Mouse (Mus musculus) intestine, embryonic 15.5 days (tissue): ENCODE results near the gene Iqsec3. TPM values are rescaled to one million over a fixed set of nuclear protein-coding genes. Genes with fewer than 3 reads are reported as not detected.

Source experiments
- ATAC-seq: fragments of 200-750 bp; cut with Nextera tagmentation; 2 replicates; pipeline ENCODE4 v1.8.0; 2017; ENCODE audit warnings: moderate TSS enrichment, moderate library complexity
- H3K27ac ChIP-seq: fragments of 300-500 bp; sonication (generic); 2 replicates; pipeline ENCODE4 v1.5.1; 2015; ENCODE audit warnings: mild to moderate bottlenecking, inconsistent platforms
- H3K27me3 ChIP-seq: fragments of 300-500 bp; sonication (generic); replicated peaks from 2 replicates; pipeline ENCODE4 v1.6.1; 2015; ENCODE audit warnings: inconsistent platforms
- H3K36me3 ChIP-seq: fragments of 300-500 bp; sonication (generic); 2 replicates; pipeline ENCODE4 v1.6.1; 2015; ENCODE audit warnings: inconsistent platforms
- H3K4me1 ChIP-seq: fragments of 300-500 bp; sonication (generic); replicated peaks from 2 replicates; pipeline ENCODE4 v1.6.1; 2015; ENCODE audit warnings: inconsistent platforms
- H3K4me2 ChIP-seq: fragments of 300-500 bp; sonication (generic); replicated peaks from 2 replicates; pipeline ENCODE4 v1.6.1; 2015; ENCODE audit warnings: mild to moderate bottlenecking, inconsistent platforms
- H3K4me3 ChIP-seq: fragments of 300-500 bp; sonication (generic); replicated peaks from 2 replicates; pipeline ENCODE4 v1.5.1; 2015; ENCODE audit warnings: inconsistent platforms
- H3K9ac ChIP-seq: fragments of 300-500 bp; sonication (generic); 2 replicates; pipeline ENCODE4 v1.6.1; 2015; ENCODE audit warnings: inconsistent platforms
- H3K9me3 ChIP-seq: fragments of 300-500 bp; sonication (generic); 2 replicates; pipeline ENCODE4 v1.6.1; 2016; ENCODE audit warnings: inconsistent platforms
- WGBS: fragments of 180-500 bp; shearing (Covaris S2); methylation state at CpG from one replicate; pipeline ENCODE4 v1.1.7; 2015; 5-methylcytosine and 5-hydroxymethylcytosine counted together
- polyA plus RNA-seq: library from polyadenylated mRNA; unstranded; fragments of >200 nt; fragmentation: Nextera tagmentation; extraction: Ambion mirVana; gene quantifications from 2 replicates; pipeline ENCODE4 v1.2.1, GENCODE M21; 2015

Gene Iqsec3
- polyA plus RNA-seq, 1 experiment from 2014 or later = 0.26 TPM

DNA sequence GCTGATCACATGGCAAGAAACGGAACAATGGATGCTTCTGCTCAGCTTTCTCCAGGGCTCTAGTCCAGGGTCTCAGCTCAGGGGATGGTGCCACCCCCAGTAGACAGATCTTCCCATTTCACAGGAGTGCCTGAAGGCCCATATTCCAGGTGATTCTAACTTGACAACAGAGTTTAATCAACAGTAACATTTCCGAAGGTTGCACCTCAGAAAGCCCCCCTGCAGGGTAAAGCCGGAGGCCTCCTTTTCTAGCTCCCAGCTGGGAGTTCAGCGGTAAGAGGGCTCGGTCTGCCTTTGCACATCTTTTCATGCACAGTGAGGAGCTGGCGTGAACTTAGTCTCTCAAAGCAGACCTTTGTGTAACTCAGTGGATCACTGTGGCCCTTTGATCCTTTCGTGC, 22.1 kb upstream of the Iqsec3 start:
- Histone ChIP-seq H3K4me3 (no peak overlapping the region), H3K4me1 (no peaks in the 10 kb centered on the region), H3K36me3 (no peaks in the 10 kb centered on the region), H3K9ac (no peak overlapping the region), H3K4me2 (no peak overlapping the region), H3K27ac (no peak overlapping the region), H3K9me3 (no peaks in the 10 kb centered on the region), H3K27me3 (no peaks in the 10 kb centered on the region)
- WGBS = 62% methylated on average over 7 of the region's 7 CpGs
- no peak for ATAC-seq

DNA sequence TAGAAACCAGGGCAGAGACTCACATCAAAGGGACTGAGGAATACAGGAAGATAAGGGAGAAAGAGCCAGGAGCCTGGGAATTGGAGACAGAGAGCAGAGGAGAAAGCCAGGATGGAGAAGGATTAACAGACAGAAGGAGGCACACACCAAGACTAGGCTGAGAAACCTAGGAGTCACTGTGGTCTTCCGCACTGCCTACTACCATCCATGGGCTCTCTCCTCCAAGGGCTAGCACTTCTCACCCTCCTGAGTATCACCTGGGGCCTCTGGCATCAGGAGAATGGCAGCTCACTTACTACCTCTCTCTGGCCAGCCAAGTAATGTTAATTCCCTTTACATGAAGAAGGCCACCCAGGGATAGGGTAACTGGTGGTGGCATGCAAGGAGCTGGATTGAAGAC, 21.5 kb upstream of the Iqsec3 start:
- no peak for ATAC-seq
- no peaks in the 10 kb centered on the region for H3K36me3 ChIP-seq
- 81% methylated on average over 1 of the region's 1 CpGs for WGBS
- H3K9ac ChIP-seq = no peak overlapping the region
- H3K27ac ChIP-seq = no peak overlapping the region
- no peak overlapping the region for H3K4me2 ChIP-seq
- no peaks in the 10 kb centered on the region for H3K27me3 ChIP-seq
- no peaks in the 10 kb centered on the region for H3K4me1 ChIP-seq
- H3K9me3 ChIP-seq = no peaks in the 10 kb centered on the region
- H3K4me3 ChIP-seq = no peak overlapping the region

DNA sequence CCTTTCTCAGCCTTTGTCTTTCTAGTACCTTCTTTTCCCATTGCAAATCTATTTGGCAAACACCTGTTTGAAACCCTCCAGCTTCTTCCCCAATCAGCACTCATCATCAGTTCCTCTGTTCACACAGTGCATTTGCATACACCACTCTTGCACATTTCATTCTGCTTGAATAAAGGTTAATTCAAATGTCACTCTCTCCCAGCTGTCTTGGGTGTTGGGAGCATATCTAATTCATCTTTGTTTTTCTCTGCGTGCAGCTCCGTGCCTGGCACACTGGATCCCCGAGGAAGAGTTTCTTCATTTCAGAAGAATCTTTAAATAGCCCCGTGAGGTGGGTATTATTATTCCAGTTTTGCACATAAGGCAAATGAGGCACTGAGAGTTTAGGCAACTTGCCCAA, 20.8 kb upstream of the Iqsec3 start:
- no peaks in the 10 kb centered on the region for H3K36me3 ChIP-seq
- 79% methylated on average over 4 of the region's 4 CpGs for WGBS
- no peak overlapping the region for H3K4me3 ChIP-seq
- no peaks in the 10 kb centered on the region for H3K4me1 ChIP-seq
- no peak for ATAC-seq
- no peaks in the 10 kb centered on the region for H3K27me3 ChIP-seq
- H3K9ac ChIP-seq = no peak overlapping the region
- H3K4me2 ChIP-seq = no peak overlapping the region
- no peak overlapping the region for H3K27ac ChIP-seq
- no peaks in the 10 kb centered on the region for H3K9me3 ChIP-seq

DNA sequence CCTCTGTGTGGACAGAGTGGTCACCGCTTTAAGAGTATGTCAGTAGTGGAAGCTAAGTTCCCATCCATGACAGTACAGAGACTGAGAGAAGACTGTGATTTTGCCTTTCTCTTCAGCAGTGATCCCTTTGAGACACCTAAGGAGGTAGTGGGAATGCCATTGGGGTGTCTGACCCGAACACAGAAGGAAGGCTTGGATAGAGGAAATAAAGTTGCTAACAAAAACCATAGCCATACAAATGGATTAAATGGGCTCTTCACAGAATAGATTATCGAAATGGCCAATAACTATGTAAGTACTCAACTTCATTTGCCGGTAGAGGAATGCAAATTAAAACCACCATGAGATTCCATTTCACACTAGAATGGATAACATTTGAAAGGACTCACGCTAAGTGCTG, 17.9 kb upstream of the Iqsec3 start:
- H3K27ac ChIP-seq = no peak overlapping the region
- H3K36me3 ChIP-seq = no peaks in the 10 kb centered on the region
- H3K4me1 ChIP-seq = no peaks in the 10 kb centered on the region
- 88% methylated on average over 5 of the region's 5 CpGs for WGBS
- no peak overlapping the region for H3K9ac ChIP-seq
- H3K4me3 ChIP-seq = no peak overlapping the region
- ATAC-seq = no peak
- H3K27me3 ChIP-seq = no peaks in the 10 kb centered on the region
- no peaks in the 10 kb centered on the region for H3K9me3 ChIP-seq
- H3K4me2 ChIP-seq = no peak overlapping the region

DNA sequence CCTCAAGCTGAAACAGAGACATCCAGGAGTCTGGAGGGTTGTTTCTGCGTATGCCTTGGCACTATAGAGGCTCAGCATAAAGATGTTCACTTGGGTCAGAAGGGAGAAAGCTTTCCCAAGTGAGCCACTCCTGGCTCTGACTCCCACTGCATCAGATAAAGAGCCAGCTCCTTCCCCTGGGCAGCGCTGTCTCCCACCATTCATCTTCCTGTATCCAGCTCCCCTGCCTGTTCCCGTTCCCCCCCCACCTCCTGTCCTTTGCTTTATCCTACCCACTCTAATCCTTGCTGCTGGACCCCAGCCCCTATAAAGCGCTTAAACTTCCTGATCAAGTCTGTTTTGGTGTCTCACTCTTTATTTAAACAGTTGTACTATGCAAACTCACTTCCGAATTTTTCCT, 1.2 kb downstream of the Iqsec3 start:
- Histone ChIP-seq H3K9me3 (no peaks in the 10 kb centered on the region), H3K4me2 (no peak overlapping the region)

DNA sequence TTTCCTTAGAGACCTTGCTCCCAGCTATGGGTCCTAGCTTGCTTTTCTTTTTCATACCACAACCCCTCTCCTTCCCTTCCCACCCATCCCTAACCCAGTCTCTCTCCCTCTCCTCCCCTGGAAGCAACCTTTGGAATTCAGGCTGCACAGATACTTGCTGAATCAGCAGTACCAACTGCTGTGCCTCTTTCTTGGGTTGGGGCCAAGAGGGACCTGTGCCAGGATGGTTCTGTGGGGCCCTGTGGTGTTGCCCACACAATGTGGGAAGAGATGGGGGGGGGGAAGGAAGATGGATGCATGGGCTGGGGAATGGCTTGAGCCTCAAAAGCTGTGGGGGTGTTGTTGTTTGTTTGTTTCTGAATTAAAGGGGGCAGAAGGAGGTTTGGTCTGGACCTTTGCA, 5.2 kb downstream of the Iqsec3 start:
- no peak overlapping the region for H3K9ac ChIP-seq
- H3K36me3 ChIP-seq = no peaks in the 10 kb centered on the region
- no peak overlapping the region for H3K4me3 ChIP-seq
- ATAC-seq = no peak
- 0 out of 2 replicates have a peak, but pooled peaks cover under 1% of the 10 kb centered on the region for H3K4me1 ChIP-seq
- no peak overlapping the region for H3K4me2 ChIP-seq
- peaks cover 4% of the 10 kb centered on the region for H3K27me3 ChIP-seq
- no peak overlapping the region for H3K27ac ChIP-seq
- H3K9me3 ChIP-seq = no peaks in the 10 kb centered on the region

More for the DNA sequence above, 1.2 kb downstream of the Iqsec3 start:
- 43% methylated on average over 5 of the region's 5 CpGs for WGBS
- H3K27ac ChIP-seq = no peak overlapping the region
- H3K36me3 ChIP-seq = no peaks in the 10 kb centered on the region
- no peak for ATAC-seq
- H3K27me3 ChIP-seq = peaks cover 9% of the 10 kb centered on the region
- H3K4me1 ChIP-seq = 0 out of 2 replicates have a peak, but pooled peaks cover 4% of the 10 kb centered on the region
- no peak overlapping the region for H3K9ac ChIP-seq
- H3K4me3 ChIP-seq = no peak overlapping the region

DNA sequence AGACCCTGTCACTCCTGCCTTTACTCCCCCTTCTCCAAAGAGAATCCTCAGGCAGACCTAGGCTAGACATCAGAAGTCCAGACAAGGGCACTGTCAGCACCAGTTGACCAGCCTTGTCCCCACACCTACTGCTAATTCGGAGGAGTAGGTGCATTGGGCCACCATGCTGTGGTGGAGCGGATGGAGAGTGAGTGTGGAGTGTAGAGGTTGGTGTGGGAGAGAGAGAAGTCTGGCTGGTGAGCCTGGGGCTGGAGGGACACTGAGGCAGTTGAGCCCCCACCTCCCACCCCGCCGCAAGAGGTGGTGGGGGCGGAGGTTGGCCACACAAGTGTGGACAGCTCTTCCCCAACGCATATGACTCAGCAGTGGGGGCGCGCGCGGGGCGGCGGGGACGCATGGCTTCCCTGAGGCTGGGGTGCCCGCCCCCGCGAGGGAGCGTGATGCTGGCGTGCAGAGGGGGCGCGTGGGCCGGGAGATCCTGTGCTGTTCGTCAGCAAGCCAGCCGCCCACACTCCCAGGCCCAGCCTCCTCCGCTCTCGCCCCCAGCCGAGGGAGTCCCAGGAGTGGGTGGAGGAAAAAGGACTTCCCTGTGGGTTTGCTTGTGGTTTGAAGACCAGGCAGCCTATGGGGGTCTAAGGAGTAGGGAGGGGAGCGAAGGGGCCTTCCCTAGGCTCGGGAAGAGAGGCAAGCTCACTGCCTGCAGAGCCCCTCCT, 10.7 kb downstream of the Iqsec3 start:
- Histone ChIP-seq H3K4me3 (no peak overlapping the region), H3K4me1 (no peaks in the 10 kb centered on the region), H3K4me2 (peak overlapping the region; percentile 36; the same call in 1 of the 2 replicates), H3K9me3 (no peaks in the 10 kb centered on the region), H3K36me3 (no peaks in the 10 kb centered on the region), H3K27me3 (peaks cover 7% of the 10 kb centered on the region; the same call in 1 of the 2 replicates), H3K27ac (no peak overlapping the region), H3K9ac (no peak overlapping the region)
- 4% methylated on average over 28 of the region's 28 CpGs for WGBS
- no peak for ATAC-seq

DNA sequence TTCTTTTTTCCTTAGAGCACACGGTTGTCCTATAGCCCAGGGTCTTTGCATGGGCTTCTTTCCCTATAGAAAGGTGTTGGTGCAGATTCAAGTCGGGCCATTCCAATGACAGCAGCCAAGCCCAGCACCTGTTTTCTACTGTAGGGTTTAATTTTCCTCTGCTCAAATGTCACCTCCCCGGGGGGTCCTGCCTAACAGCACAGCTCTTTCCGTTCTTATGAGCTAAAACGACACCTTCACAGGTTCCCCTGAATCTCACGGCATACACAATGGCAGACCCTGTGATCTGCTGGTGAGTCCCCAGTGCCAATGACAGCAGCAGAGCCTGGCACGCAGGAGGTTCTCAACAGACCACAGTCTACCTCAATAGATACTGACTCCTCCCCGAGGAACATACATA, 16.1 kb downstream of the Iqsec3 start:
- Histone ChIP-seq H3K4me2 (no peak overlapping the region), H3K27me3 (no peaks in the 10 kb centered on the region), H3K9me3 (no peaks in the 10 kb centered on the region), H3K36me3 (no peaks in the 10 kb centered on the region), H3K4me3 (no peak overlapping the region), H3K9ac (no peak overlapping the region), H3K4me1 (no peaks in the 10 kb centered on the region), H3K27ac (no peak overlapping the region)
- ATAC-seq = no peak
- 53% methylated on average over 8 of the region's 8 CpGs for WGBS

DNA sequence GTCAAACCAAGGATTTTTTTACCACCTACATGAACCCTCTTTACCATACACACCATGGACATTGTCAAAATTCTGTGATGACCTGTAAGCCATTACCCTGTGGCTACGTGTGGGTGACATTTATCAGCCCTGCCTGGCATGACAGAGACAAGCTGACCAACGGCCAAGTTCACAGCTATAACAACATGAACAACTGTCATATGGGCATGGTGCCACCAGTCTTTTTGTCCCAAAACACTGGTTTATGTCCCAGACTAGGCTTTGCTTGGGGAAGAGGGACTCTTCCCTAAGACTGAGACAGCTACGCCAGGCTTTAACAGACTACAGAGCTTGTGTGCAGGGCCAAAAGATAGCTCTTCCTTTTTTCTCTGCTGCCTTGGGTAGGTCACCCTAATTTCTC, 16.8 kb downstream of the Iqsec3 start:
- H3K9me3 ChIP-seq = no peaks in the 10 kb centered on the region
- no peaks in the 10 kb centered on the region for H3K36me3 ChIP-seq
- H3K27me3 ChIP-seq = no peaks in the 10 kb centered on the region
- no peak overlapping the region for H3K27ac ChIP-seq
- no peak overlapping the region for H3K4me2 ChIP-seq
- H3K4me1 ChIP-seq = no peaks in the 10 kb centered on the region
- 81% methylated on average over 3 of the region's 3 CpGs for WGBS
- H3K4me3 ChIP-seq = no peak overlapping the region
- no peak for ATAC-seq
- no peak overlapping the region for H3K9ac ChIP-seq

DNA sequence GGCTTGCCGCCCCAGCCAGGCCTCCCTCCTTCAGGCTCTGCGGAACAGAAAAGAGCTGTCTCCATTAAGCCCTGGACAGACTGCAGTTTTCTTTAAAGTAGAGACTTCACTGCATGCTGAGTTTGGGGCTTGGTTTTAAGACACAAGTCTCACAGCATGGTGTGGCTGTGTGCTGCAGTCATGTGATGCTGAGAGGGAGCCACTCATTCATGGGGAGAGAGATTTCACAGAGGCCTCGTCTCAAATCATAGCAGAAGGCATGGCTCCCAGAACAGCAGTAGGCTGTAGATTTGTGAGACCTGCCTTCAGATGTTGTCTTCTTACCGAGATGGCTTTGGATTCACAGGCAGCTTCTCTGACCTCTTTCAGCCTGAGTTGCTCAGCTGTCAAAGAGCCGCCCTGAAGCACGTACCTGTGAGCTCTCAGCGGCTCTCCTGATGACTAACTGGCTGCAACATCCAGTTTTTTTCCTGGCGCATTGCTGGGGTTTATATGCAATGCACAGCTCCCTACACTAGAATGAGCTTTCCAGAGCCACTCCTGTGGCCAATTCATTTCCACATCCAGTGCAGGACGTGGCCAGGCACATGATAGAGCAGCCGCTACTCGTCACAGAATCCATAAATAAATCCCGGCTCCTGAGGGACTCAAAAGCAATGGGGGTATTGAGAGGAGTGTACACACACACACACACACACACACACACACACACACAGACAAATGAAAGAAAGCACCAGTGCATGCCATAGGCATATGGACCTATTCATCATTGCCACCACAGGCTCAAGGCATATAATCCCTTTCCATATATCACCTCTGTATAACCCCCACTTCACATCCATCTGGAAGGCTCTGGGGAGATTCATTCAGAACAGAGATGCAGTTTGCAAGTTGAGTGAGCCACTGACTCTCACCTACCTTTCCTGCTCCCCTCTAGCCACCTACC, 18.7 kb downstream of the Iqsec3 start:
- no peak overlapping the region for H3K4me3 ChIP-seq
- no peak overlapping the region for H3K9ac ChIP-seq
- no peak overlapping the region for H3K4me2 ChIP-seq
- H3K27me3 ChIP-seq = no peaks in the 10 kb centered on the region
- H3K9me3 ChIP-seq = no peaks in the 10 kb centered on the region
- H3K36me3 ChIP-seq = no peaks in the 10 kb centered on the region
- WGBS = 50% methylated on average over 12 of the region's 12 CpGs
- ATAC-seq = no peak
- no peak overlapping the region for H3K27ac ChIP-seq
- no peaks in the 10 kb centered on the region for H3K4me1 ChIP-seq

DNA sequence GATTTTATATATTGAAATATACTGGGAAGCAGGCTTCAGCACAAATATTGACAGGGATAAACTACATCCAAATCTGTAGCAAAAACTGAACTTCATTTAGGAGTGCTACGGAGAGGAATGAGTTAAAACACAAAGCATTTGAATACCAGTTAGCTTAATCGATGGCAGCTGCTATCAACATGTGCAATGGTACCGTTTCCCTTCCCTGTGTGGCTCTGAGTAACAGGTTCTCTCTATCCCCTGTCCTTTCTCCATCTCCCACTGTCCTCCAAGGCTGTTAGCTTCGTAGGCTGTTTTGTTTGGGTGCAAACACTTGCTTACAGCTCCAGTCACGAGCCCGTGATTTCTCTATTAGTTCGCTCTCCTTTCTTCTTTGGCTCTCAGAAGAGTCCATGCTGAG, 19.7 kb downstream of the Iqsec3 start:
- Histone ChIP-seq H3K27me3 (no peaks in the 10 kb centered on the region), H3K9ac (no peak overlapping the region), H3K9me3 (no peaks in the 10 kb centered on the region), H3K4me3 (no peak overlapping the region), H3K4me2 (no peak overlapping the region), H3K36me3 (no peaks in the 10 kb centered on the region), H3K4me1 (no peaks in the 10 kb centered on the region), H3K27ac (no peak overlapping the region)
- WGBS = 50% methylated on average over 7 of the region's 7 CpGs
- ATAC-seq = no peak

DNA sequence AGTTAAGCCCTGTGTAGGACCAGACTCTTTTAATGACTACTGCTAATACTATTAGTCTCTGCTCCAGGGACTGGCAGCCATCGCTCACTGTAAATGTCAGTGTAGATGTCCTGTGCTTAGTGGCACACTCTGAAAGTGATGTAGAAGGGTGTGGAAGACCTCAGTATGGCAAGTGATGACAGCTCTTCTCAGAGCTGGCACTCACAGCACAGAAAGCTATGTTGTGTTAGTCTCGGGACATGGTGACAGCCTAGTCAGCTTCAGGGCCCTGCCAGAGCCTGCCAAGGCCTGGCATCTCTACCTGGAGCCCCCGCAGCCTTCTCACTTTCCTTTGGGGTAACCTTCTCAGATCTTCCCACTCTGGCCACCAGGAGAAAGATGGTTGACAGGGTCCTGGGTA, 21.8 kb downstream of the Iqsec3 start:
- no peak overlapping the region for H3K4me3 ChIP-seq
- H3K4me2 ChIP-seq = no peak overlapping the region
- ATAC-seq = no peak
- H3K27me3 ChIP-seq = no peaks in the 10 kb centered on the region
- H3K27ac ChIP-seq = no peak overlapping the region
- H3K4me1 ChIP-seq = no peaks in the 10 kb centered on the region
- H3K36me3 ChIP-seq = no peaks in the 10 kb centered on the region
- no peak overlapping the region for H3K9ac ChIP-seq
- no peaks in the 10 kb centered on the region for H3K9me3 ChIP-seq
- 77% methylated on average over 3 of the region's 3 CpGs for WGBS
